Mouse (Mus musculus) midbrain, postnatal 0 days (tissue): Measurements from ENCODE around the gene Shroom3. TPM values are rescaled to one million over a fixed set of nuclear protein-coding genes. Genes with fewer than 3 reads are reported as not detected.

Source experiments
- ATAC-seq: fragments of 200-750 bp; cut with Nextera tagmentation; 2 replicates; pipeline ENCODE4 v1.8.0; 2017; ENCODE audit warnings: moderate number of reproducible peaks, mild to moderate bottlenecking, moderate TSS enrichment, moderate library complexity; ENCODE audit not compliant: low FRiP score
- DNase-seq: peaks from one replicate; pipeline ENCODE4 v3.0.0-alpha.2; 2015; ENCODE audit warnings: low spot score
- H3K27ac ChIP-seq: fragments of 300-500 bp; sonication (generic); 2 replicates; pipeline ENCODE4 v1.5.1; 2014; ENCODE audit warnings: low read depth, mild to moderate bottlenecking, low read length, mixed read lengths
- H3K27me3 ChIP-seq: fragments of 300-500 bp; sonication (generic); 2 replicates; pipeline ENCODE4 v1.6.1; 2014; ENCODE audit warnings: low read length, control low read depth, mixed read lengths; ENCODE audit not compliant: insufficient read depth
- H3K36me3 ChIP-seq: fragments of 300-500 bp; sonication (generic); 2 replicates; pipeline ENCODE4 v1.6.1; 2014; ENCODE audit warnings: low read length, control low read depth, mixed read lengths; ENCODE audit not compliant: insufficient read depth
- H3K4me1 ChIP-seq: fragments of 300-500 bp; sonication (generic); 2 replicates; pipeline ENCODE4 v1.6.1; 2014; ENCODE audit warnings: mild to moderate bottlenecking, control low read depth, antibody characterized with exemption, low read length, mixed read lengths; ENCODE audit not compliant: insufficient read depth
- H3K4me2 ChIP-seq: fragments of 300-500 bp; sonication (generic); 2 replicates; pipeline ENCODE4 v1.6.1; 2014; ENCODE audit warnings: low read depth, mild to moderate bottlenecking, low read length, mixed read lengths; ENCODE audit not compliant: poor library complexity, severe bottlenecking
- H3K4me3 ChIP-seq: fragments of 300-500 bp; sonication (generic); 2 replicates; pipeline ENCODE4 v1.5.1; 2014; ENCODE audit warnings: low read depth, mild to moderate bottlenecking, low read length, moderate library complexity
- H3K9ac ChIP-seq: fragments of 300-500 bp; sonication (generic); replicated peaks from 2 replicates; pipeline ENCODE4 v1.6.1; 2014; ENCODE audit warnings: mild to moderate bottlenecking, low read length, moderate library complexity, mixed read lengths; ENCODE audit not compliant: poor library complexity, severe bottlenecking
- H3K9me3 ChIP-seq: fragments of 300-500 bp; sonication (generic); 2 replicates; pipeline ENCODE4 v1.6.1; 2016; ENCODE audit warnings: low read length, control low read depth
- CTCF ChIP-seq: IDR thresholded peaks from 2 replicates; pipeline ENCODE4 v1.5.1; 2016; ENCODE audit warnings: antibody characterized with exemption, mild to moderate bottlenecking
- WGBS: fragments of 180-500 bp; shearing (Covaris S2); extraction: QIAGEN DNeasy Blood & Tissue Kit; methylation state at CpG from one replicate; pipeline ENCODE4 v1.1.7; 2014; 5-methylcytosine and 5-hydroxymethylcytosine counted together
- polyA plus RNA-seq: library from polyadenylated mRNA; unstranded; fragments of >200 nt; fragmentation: Nextera tagmentation; extraction: Ambion mirVana; gene quantifications from 2 replicates; pipeline ENCODE4 v1.2.1, GENCODE M21; 2015
- total RNA-seq: library from RNA; depleted of rRNA; stranded (reverse); fragments of >200 nt; gene quantifications from 2 replicates; pipeline ENCODE4 v1.2.3, GENCODE M21; 2014

Shroom3 gene
- total and polyA plus RNA-seq, 2 experiments from 2014 or later: 1.2 to 8.1 TPM

DNA sequence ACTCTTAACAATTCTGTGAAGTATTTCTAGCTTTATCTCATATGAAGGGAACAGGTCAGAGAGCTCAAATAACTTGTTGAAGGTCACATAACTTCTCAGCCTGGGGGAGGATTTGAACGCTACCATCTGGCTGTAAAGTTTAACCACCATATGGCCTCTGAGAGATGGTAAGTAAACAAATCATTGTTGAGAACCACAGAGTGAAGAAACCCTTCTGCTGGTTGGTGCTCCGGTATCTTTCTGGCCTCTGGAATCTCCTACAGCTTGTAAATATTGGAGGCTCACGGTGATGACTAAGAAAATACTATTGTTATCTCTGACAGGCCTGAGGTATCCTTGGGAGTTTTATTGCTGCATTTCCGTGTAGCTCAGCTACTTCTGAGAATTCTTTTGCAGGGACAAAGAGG is 80.3 kb downstream of the Shroom3 start:
- H3K4me3 ChIP-seq: no peak overlapping the region
- H3K4me2 ChIP-seq: no peak overlapping the region
- ATAC-seq (no peak), DNase-seq (no peak)
- H3K9ac ChIP-seq: no peak overlapping the region
- no peaks in the 10 kb centered on the region for H3K27me3 ChIP-seq
- TF ChIP-seq CTCF: no peak
- no peaks in the 10 kb centered on the region for H3K36me3 ChIP-seq
- H3K4me1 ChIP-seq: no peaks in the 10 kb centered on the region
- WGBS: 39% methylated on average over 4 of the region's 4 CpGs
- H3K27ac ChIP-seq: no peak overlapping the region
- no peaks in the 10 kb centered on the region for H3K9me3 ChIP-seq

DNA sequence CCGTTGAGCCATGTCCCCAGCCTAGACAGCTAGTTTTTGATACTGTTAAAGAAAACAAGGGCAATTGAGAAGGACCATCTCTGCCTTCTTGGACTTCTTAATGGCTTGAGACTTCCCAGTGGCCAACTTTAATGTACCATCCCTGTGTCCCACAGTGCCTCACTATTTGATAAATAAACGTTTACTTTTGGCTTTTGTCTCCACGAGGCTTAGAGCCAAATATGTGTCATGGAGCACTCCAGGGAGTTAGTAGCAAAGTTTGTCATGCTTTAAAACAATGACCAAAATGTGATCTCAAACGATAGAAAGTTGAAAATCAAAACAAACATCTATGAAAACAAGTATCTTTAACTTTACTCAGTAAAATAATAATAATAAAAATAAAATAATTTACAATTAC is 83.1 kb downstream of the Shroom3 start:
- H3K36me3 ChIP-seq: no peaks in the 10 kb centered on the region
- no peaks in the 10 kb centered on the region for H3K9me3 ChIP-seq
- no peak for TF ChIP-seq CTCF
- 67% methylated on average over 4 of the region's 4 CpGs for WGBS
- no peak overlapping the region for H3K4me2 ChIP-seq
- no peaks in the 10 kb centered on the region for H3K4me1 ChIP-seq
- no peak overlapping the region for H3K27ac ChIP-seq
- no peak overlapping the region for H3K9ac ChIP-seq
- DNase-seq: no peak
- no peak overlapping the region for H3K4me3 ChIP-seq
- ATAC-seq: no peak
- H3K27me3 ChIP-seq: no peaks in the 10 kb centered on the region

DNA sequence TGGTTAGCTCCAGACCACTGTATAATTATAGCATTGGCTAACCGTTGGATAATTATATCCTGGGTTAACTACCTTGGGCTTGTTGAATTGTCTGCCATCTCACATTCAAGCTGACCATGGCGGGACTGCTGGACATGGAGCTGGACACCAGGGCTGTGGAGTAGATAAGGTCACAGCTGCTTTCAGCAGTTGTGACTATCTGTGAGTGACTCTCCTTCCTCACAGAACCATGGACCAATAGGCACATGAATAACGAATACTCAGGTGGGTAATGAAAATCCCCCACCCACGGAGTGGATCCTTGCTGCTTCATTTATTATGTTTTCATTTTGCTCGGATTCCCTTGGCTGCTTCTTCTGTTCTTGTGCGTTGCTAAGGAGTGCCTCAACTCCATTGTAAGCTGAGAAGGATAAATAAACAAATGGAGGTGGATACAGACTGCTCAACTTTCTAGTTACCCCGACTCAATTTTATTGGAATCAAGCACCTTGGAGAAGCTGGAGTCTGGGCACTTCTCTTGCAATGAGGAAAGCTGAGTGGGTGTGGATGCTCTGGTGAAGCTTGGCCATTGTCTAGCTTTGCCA is 84.1 kb downstream of the Shroom3 start:
- H3K4me1 ChIP-seq: no peaks in the 10 kb centered on the region
- H3K4me2 ChIP-seq: no peak overlapping the region
- no peak for ATAC-seq
- 39% methylated on average over 7 of the region's 7 CpGs for WGBS
- no peak overlapping the region for H3K4me3 ChIP-seq
- DNase-seq: no peak
- no peaks in the 10 kb centered on the region for H3K36me3 ChIP-seq
- no peaks in the 10 kb centered on the region for H3K9me3 ChIP-seq
- no peaks in the 10 kb centered on the region for H3K27me3 ChIP-seq
- TF ChIP-seq CTCF: no peak
- H3K9ac ChIP-seq: no peak overlapping the region
- no peak overlapping the region for H3K27ac ChIP-seq

DNA sequence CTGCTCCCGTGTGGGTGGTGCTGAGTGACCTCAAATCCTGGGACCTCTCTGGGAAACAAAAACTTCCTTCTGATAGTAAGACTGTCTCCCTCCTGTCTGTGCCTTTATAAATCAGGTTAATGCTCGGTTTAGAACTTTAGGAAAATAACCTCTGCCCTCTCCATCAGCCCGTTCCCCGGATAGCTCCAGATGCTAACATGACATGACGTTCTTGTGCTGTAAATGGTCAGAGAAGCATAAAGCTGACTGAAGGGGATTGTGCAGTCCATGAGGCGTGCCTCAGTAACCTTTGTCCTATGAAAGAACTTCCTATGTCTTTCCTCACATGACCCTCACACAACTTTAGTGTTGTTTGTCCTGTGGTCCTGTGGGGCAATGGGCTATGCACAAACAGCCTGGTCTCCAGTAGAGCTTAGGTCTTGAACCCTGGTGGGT is 84.6 kb downstream of the Shroom3 start:
- Histone ChIP-seq H3K9me3 (no peaks in the 10 kb centered on the region), H3K27ac (no peak overlapping the region), H3K4me3 (no peak overlapping the region), H3K27me3 (no peaks in the 10 kb centered on the region), H3K4me1 (no peaks in the 10 kb centered on the region), H3K4me2 (no peak overlapping the region), H3K9ac (no peak overlapping the region), H3K36me3 (no peaks in the 10 kb centered on the region)
- no peak for TF ChIP-seq CTCF
- DNase-seq (no peak), ATAC-seq (no peak)
- WGBS: 77% methylated on average over 6 of the region's 6 CpGs

DNA sequence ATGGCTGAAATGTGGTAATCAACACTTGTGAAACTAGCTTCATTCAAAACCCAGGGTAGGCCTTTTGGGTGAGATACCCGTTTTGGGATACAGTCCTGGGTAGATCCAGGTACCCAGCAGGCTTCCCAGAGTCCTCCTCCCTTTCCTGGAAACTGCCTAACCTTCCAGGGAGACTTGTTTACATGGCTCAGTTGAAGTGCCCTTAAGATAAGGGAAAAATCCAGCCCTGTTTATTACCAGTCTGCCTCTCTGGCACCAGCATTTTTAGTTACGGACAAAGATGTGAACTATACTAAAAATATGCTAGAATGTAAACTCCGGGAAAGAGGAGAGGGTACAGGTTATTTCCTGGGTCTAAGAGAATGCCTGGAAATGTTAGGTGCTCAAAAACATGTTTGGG is 90.6 kb downstream of the Shroom3 start:
- no peaks in the 10 kb centered on the region for H3K36me3 ChIP-seq
- no peak for ATAC-seq
- H3K4me2 ChIP-seq: no peak overlapping the region
- no peak for DNase-seq
- 85% methylated on average over 3 of the region's 3 CpGs for WGBS
- no peak overlapping the region for H3K9ac ChIP-seq
- no peaks in the 10 kb centered on the region for H3K27me3 ChIP-seq
- no peak overlapping the region for H3K27ac ChIP-seq
- no peaks in the 10 kb centered on the region for H3K9me3 ChIP-seq
- H3K4me1 ChIP-seq: no peaks in the 10 kb centered on the region
- H3K4me3 ChIP-seq: no peak overlapping the region
- no peak for TF ChIP-seq CTCF

DNA sequence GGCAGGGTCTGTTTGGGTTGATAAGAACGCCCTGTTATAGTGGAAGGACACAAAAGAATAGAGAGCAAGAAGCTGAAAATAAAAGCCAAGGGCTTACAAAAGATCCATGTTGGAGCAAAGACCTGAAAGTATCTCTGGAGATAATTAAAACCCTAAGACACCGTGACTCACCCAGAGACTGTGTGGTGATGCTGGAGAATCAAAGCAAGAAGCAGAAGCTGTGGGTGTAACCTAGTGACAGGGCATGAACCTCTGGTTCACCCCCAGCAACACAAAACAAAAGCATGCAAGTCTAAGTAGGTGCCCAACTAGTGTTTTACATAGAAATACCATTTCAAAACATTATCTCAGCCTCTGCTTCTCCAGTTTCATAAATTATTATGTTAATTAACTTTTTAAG is 91.2 kb downstream of the Shroom3 start:
- Histone ChIP-seq H3K9ac (no peak overlapping the region), H3K4me1 (no peaks in the 10 kb centered on the region), H3K9me3 (no peaks in the 10 kb centered on the region), H3K27me3 (no peaks in the 10 kb centered on the region), H3K36me3 (no peaks in the 10 kb centered on the region), H3K27ac (no peak overlapping the region), H3K4me2 (no peak overlapping the region), H3K4me3 (no peak overlapping the region)
- TF ChIP-seq CTCF: no peak
- DNase-seq: no peak
- ATAC-seq: no peak
- WGBS: 40% methylated on average over 2 of the region's 2 CpGs
